Mouse (Mus musculus) intestine, postnatal 0 days (tissue): Measurements from ENCODE around the gene Tex12. TPM values are rescaled to one million over a fixed set of nuclear protein-coding genes. Genes with fewer than 3 reads are reported as not detected.

Source experiments
- ATAC-seq: fragments of 200-750 bp; cut with Nextera tagmentation; 2 replicates; pipeline ENCODE4 v1.8.0; 2017; ENCODE audit warnings: mild to moderate bottlenecking, moderate TSS enrichment, moderate library complexity
- H3K27ac ChIP-seq: fragments of 300-500 bp; sonication (generic); 2 replicates; pipeline ENCODE4 v1.5.1; 2014; ENCODE audit warnings: mild to moderate bottlenecking, low read depth, low read length, moderate library complexity
- H3K27me3 ChIP-seq: fragments of 300-500 bp; sonication (generic); replicated peaks from 2 replicates; pipeline ENCODE4 v1.6.1; 2014; ENCODE audit warnings: low read length, mixed read lengths; ENCODE audit not compliant: control insufficient read depth, insufficient read depth
- H3K36me3 ChIP-seq: fragments of 300-500 bp; sonication (generic); 2 replicates; pipeline ENCODE4 v1.6.1; 2014; ENCODE audit warnings: mild to moderate bottlenecking, moderate library complexity; ENCODE audit not compliant: control insufficient read depth, insufficient read depth
- H3K4me1 ChIP-seq: fragments of 300-500 bp; sonication (generic); replicated peaks from 2 replicates; pipeline ENCODE4 v1.6.1; 2014; ENCODE audit warnings: antibody characterized with exemption, low read length, mixed read lengths; ENCODE audit not compliant: control insufficient read depth, insufficient read depth
- H3K4me2 ChIP-seq: fragments of 300-500 bp; sonication (generic); replicated peaks from 2 replicates; pipeline ENCODE4 v1.6.1; 2014; ENCODE audit warnings: low read depth, mild to moderate bottlenecking, moderate library complexity
- H3K4me3 ChIP-seq: fragments of 300-500 bp; sonication (generic); 2 replicates; pipeline ENCODE4 v1.5.1; 2014; ENCODE audit warnings: low read depth, low read length
- H3K9ac ChIP-seq: fragments of 300-500 bp; sonication (generic); 2 replicates; pipeline ENCODE4 v1.6.1; 2014; ENCODE audit warnings: mild to moderate bottlenecking, low read depth, low read length
- H3K9me3 ChIP-seq: fragments of 300-500 bp; sonication (generic); 2 replicates; pipeline ENCODE4 v1.6.1; 2016; ENCODE audit warnings: mixed run types; ENCODE audit not compliant: control insufficient read depth
- CTCF ChIP-seq: sonication (generic); IDR thresholded peaks from 2 replicates; pipeline ENCODE4 v1.5.1; 2016; ENCODE audit warnings: low read depth, mild to moderate bottlenecking, control low read depth, antibody characterized with exemption, moderate library complexity
- WGBS: fragments of 180-500 bp; shearing (Covaris S2); extraction: QIAGEN DNeasy Blood & Tissue Kit; methylation state at CpG from one replicate; pipeline ENCODE4 v1.1.7; 2014; 5-methylcytosine and 5-hydroxymethylcytosine counted together
- polyA plus RNA-seq: library from polyadenylated mRNA; unstranded; fragments of >200 nt; fragmentation: Nextera tagmentation; extraction: Ambion mirVana; gene quantifications from 2 replicates; pipeline ENCODE4 v1.2.1, GENCODE M21; 2015

Tex12 gene
- polyA plus RNA-seq, 1 experiment from 2014 or later, result 0.43 TPM

- Histone ChIP-seq H3K9ac (no peak overlapping the region), H3K27ac (peak overlapping the region; percentile 57), H3K9me3 (no peaks in the 10 kb centered on the region), H3K4me1 (peaks cover 5% of the 10 kb centered on the region; the same call in 1 of the 2 replicates), H3K4me2 (no peak overlapping the region; the same call in 1 of the 2 replicates), H3K36me3 (no peaks in the 10 kb centered on the region), H3K4me3 (no peak overlapping the region), H3K27me3 (no peaks in the 10 kb centered on the region)
- ATAC-seq, result peak; percentile 83
- 27% methylated on average over 4 of the region's 4 CpGs for whole genome bisulfite sequencing
- no peak for TF ChIP-seq CTCF
Measured at GRCm38 (mm10) chr9:50586955-50587354, 25.8 kb upstream of the Tex12 start.

DNA sequence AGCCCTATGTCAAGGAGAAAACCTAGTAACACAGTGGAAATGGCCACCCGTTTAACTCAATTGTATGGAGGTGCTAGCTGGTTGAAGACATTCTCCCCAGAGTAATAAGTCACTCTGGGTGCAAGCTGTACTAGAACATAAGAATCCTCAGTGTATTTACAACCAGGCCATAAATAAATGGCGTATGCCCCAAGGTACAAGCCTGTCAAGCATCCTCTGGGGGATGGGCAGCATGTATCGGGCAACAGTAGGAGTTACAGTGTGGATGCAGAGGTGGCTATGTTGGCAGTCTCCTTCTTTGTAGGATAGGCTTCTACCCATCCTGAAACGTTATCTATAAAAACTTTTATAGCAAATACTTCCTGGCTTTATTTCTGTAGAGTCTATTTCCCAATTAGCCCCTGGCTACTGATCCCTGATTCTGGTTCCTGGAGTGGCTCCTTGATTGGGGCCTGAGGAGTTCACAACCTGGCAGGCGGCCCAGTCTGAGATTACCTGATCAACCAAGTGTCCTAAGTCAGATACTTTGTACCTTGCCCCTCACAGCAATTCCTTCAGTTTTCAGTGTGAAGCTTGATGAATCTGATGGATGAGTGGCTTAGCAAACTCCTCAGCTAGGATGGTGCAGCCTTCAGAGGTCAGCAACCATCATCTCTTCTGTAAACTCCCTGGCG lies 24.2 kb upstream of the Tex12 start:
- no peak overlapping the region for H3K4me2 ChIP-seq
- H3K4me1 ChIP-seq, result peaks cover 5% of the 10 kb centered on the region; the same call in 1 of the 2 replicates
- no peak overlapping the region for H3K4me3 ChIP-seq
- no peaks in the 10 kb centered on the region for H3K9me3 ChIP-seq
- 41% methylated on average over 6 of the region's 6 CpGs for WGBS
- H3K27me3 ChIP-seq, result no peaks in the 10 kb centered on the region
- H3K36me3 ChIP-seq, result no peaks in the 10 kb centered on the region
- ATAC-seq, result peak; percentile 71
- peak overlapping the region; percentile 64 for H3K27ac ChIP-seq
- H3K9ac ChIP-seq, result no peak overlapping the region
- no peak for TF ChIP-seq CTCF

DNA sequence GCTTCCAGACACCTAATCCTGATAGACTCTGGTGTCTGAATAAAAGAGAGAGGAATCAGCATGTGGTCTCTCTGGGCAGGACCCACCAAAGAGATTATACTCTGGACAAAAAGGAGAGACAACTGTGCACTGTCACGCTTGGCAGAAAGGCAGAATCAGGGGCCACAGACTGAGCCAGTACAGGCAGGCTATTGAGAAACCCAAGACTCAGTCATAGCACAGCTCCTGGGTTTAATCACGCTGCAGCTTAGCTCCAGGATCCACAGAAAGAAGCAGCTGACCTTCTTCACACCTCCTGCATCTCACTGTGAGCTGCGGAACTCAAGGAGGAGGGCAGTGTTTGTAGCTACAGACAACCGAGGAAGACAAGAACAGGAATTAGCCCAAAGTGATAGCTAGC lies 19.2 kb upstream of the Tex12 start:
- WGBS, result 44% methylated on average over 4 of the region's 4 CpGs
- TF ChIP-seq CTCF, result no peak
- Histone ChIP-seq H3K4me3 (no peak overlapping the region), H3K27ac (no peak overlapping the region), H3K9ac (no peak overlapping the region), H3K36me3 (no peaks in the 10 kb centered on the region), H3K4me2 (no peak overlapping the region), H3K27me3 (no peaks in the 10 kb centered on the region), H3K9me3 (no peaks in the 10 kb centered on the region), H3K4me1 (no peaks in the 10 kb centered on the region)
- ATAC-seq, result no peak

DNA sequence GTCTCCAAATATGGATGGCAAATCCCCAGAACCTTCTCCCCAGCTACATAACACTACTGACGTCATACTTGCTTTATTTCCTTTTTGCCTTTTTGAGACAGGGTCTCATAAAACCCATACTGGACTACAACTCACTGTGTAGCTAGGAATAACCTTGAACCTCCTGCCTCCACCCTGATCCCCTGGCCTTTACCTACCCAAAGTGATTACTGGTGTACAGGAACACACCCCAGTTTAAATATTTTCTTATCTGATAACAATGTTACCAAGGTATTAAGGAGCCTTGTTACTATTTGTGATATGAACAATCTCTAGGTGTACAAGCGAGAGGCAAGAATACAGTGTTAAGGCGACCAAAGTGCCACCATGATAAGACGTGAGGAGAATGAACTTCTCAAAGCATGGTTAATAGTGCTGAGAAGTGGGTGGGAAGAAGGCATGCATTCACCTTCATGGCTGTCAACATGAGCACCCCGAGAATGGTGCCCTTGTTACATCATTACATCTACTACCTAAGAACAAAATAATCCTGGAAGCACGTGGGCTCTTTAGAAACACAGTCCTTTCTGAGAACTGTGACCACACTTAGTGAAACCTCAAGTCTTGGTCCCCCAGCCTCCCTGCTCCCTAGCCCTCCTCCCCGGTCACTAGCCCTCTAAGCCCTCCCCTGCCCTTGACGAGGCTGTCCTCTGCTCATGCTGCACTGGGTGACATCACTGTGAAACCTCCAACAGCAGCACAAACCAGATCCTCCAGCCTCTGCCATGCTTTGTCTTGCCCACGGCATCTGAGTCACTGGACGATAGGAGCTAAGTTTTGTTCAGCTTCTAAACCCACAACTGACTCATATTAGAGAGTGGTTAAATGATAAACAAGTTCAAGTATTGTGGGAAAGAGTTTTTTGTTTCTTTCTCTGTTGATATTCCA lies 8.7 kb upstream of the Tex12 start:
- Histone ChIP-seq H3K4me1 (no peaks in the 10 kb centered on the region; the same call in 1 of the 2 replicates), H3K27ac (no peak overlapping the region), H3K27me3 (no peaks in the 10 kb centered on the region), H3K4me3 (no peak overlapping the region), H3K4me2 (no peak overlapping the region), H3K9me3 (no peaks in the 10 kb centered on the region), H3K9ac (no peak overlapping the region), H3K36me3 (no peaks in the 10 kb centered on the region)
- ATAC-seq, result no peak
- WGBS, result 49% methylated on average over 10 of the region's 10 CpGs
- TF ChIP-seq CTCF, result no peak

DNA sequence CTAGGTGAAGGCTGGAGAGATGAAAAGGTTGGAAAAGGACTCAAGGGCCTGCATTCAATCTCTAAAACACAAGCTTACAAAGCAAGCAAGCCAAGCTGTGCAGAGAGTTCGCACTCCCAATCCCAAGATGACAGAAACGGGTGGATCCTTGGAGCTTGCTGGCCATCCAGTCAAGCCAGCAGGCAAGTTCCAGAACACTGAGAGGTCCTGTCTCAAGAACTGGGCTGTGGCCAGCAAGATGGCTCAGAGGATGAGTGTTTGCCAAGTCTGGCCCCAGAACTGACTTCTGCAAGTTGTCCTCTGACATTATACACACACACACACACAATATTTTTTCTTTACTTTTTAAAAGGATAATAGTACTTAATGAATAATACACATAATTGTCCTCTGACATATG lies 6.8 kb upstream of the Tex12 start:
- no peaks in the 10 kb centered on the region for H3K9me3 ChIP-seq
- ATAC-seq, result no peak
- H3K4me3 ChIP-seq, result no peak overlapping the region
- TF ChIP-seq CTCF, result no peak
- no peaks in the 10 kb centered on the region for H3K27me3 ChIP-seq
- no peaks in the 10 kb centered on the region; the same call in 1 of the 2 replicates for H3K4me1 ChIP-seq
- H3K4me2 ChIP-seq, result no peak overlapping the region
- H3K27ac ChIP-seq, result no peak overlapping the region
- H3K36me3 ChIP-seq, result no peaks in the 10 kb centered on the region
- no peak overlapping the region for H3K9ac ChIP-seq
- 89% methylated on average over 2 of the region's 2 CpGs for whole genome bisulfite sequencing

GRCm38 (mm10) chr9:50567372-50567771 lies 6.2 kb upstream of the Tex12 start:
- Histone ChIP-seq H3K9ac (no peak overlapping the region), H3K9me3 (no peaks in the 10 kb centered on the region), H3K27me3 (no peaks in the 10 kb centered on the region), H3K4me1 (no peaks in the 10 kb centered on the region; the same call in 1 of the 2 replicates), H3K4me3 (no peak overlapping the region), H3K27ac (no peak overlapping the region), H3K36me3 (no peaks in the 10 kb centered on the region), H3K4me2 (no peak overlapping the region)
- 73% methylated on average over 4 of the region's 4 CpGs for WGBS
- TF ChIP-seq CTCF, result no peak
- no peak for ATAC-seq
